Mouse (Mus musculus) spleen, postnatal 36 days (tissue): Measurements from ENCODE around the gene Gngt2.

ENCODE experiments used
- DNase-seq, 2 experiments: peaks; one replicate each; pipeline ENCODE4 v3.0.0; 2022; ENCODE audit warnings: low spot score in 2 of 2, mixed read lengths in 1 of 2

The Gngt2 gene

GRCm38 (mm10) chr11:95826317-95827167 lies 10.5 kb upstream of the Gngt2 start:
- no peak for DNase-seq

GRCm38 (mm10) chr11:95827168-95827447 lies 9.9 kb upstream of the Gngt2 start:
- DNase-seq: no peak

- peak in 1 of 2 experiments; percentile 67 for DNase-seq
Observed at GRCm38 (mm10) chr11:95827464-95828085, 9.4 kb upstream of the Gngt2 start.

GRCm38 (mm10) chr11:95828181-95828964 lies 8.6 kb upstream of the Gngt2 start:
- DNase-seq: no peak

- no peak for DNase-seq
Observed at GRCm38 (mm10) chr11:95829526-95830050, 7.4 kb upstream of the Gngt2 start.

GRCm38 (mm10) chr11:95830411-95831275 lies 6.4 kb upstream of the Gngt2 start:
- DNase-seq: no peak

- no peak for DNase-seq
Observed at GRCm38 (mm10) chr11:95831276-95831619, 5.8 kb upstream of the Gngt2 start.

GRCm38 (mm10) chr11:95831641-95832040 lies 5.4 kb upstream of the Gngt2 start:
- no peak for DNase-seq

GRCm38 (mm10) chr11:95832129-95833005 lies 4.6 kb upstream of the Gngt2 start:
- DNase-seq: no peak

- DNase-seq: no peak
Observed at GRCm38 (mm10) chr11:95833006-95833570, 3.9 kb upstream of the Gngt2 start.

GRCm38 (mm10) chr11:95833631-95834142 lies 3.3 kb upstream of the Gngt2 start:
- peak; percentile 52 to 65 for DNase-seq

GRCm38 (mm10) chr11:95834143-95834667 lies 2.8 kb upstream of the Gngt2 start:
- peak; percentile 86 for DNase-seq

- DNase-seq: peak; percentile 86 to 87
Observed at GRCm38 (mm10) chr11:95834742-95835710, 2.0 kb upstream of the Gngt2 start.

GRCm38 (mm10) chr11:95835832-95836231 lies 1.2 kb upstream of the Gngt2 start:
- DNase-seq: no peak

GRCm38 (mm10) chr11:95836433-95836832 lies 583 bp upstream of the Gngt2 start:
- no peak for DNase-seq

- no peak for DNase-seq
Observed at GRCm38 (mm10) chr11:95838598-95838997, 1.6 kb downstream of the Gngt2 start.

- DNase-seq: no peak
Observed at GRCm38 (mm10) chr11:95838999-95839868, 2.2 kb downstream of the Gngt2 start.
